Mouse (Mus musculus) heart, embryonic 16.5 days (tissue): ENCODE data around the gene Acyp2. TPM values are rescaled to one million over a fixed set of nuclear protein-coding genes. Genes with fewer than 3 reads are reported as not detected.

ENCODE experiments used
- ATAC-seq: fragments of 200-750 bp; cut with Nextera tagmentation; replicated peaks from 2 replicates; pipeline ENCODE4 v1.8.0; 2017; ENCODE audit warnings: moderate number of reproducible peaks; ENCODE audit not compliant: insufficient read depth, low FRiP score; ENCODE audit errors: extremely low read depth
- H3K27ac ChIP-seq: fragments of 300-500 bp; sonication (generic); 2 replicates; pipeline ENCODE4 v1.5.1; 2014; ENCODE audit warnings: mild to moderate bottlenecking, low read length, control low read depth, moderate library complexity
- H3K27me3 ChIP-seq: fragments of 300-500 bp; sonication (generic); 2 replicates; pipeline ENCODE4 v1.6.1; 2014; ENCODE audit warnings: low read length, mixed read lengths; ENCODE audit not compliant: control insufficient read depth, insufficient read depth
- H3K36me3 ChIP-seq: fragments of 300-500 bp; sonication (generic); 2 replicates; pipeline ENCODE4 v1.6.1; 2014; ENCODE audit not compliant: control insufficient read depth, insufficient read depth
- H3K4me1 ChIP-seq: fragments of 300-500 bp; sonication (generic); 2 replicates; pipeline ENCODE4 v1.6.1; 2014; ENCODE audit warnings: low read length, mixed read lengths; ENCODE audit not compliant: control insufficient read depth, insufficient read depth
- H3K4me2 ChIP-seq: fragments of 300-500 bp; sonication (generic); 2 replicates; pipeline ENCODE4 v1.6.1; 2014; ENCODE audit warnings: low read depth, mild to moderate bottlenecking, control low read depth, low read length
- H3K4me3 ChIP-seq: fragments of 300-500 bp; sonication (generic); 2 replicates; pipeline ENCODE4 v1.5.1; 2014; ENCODE audit warnings: mild to moderate bottlenecking, control low read depth, low read length
- H3K9ac ChIP-seq: fragments of 300-500 bp; sonication (generic); 2 replicates; pipeline ENCODE4 v1.6.1; 2014; ENCODE audit warnings: low read length, control low read depth
- H3K9me3 ChIP-seq: fragments of 300-500 bp; sonication (generic); replicated peaks from 2 replicates; pipeline ENCODE4 v1.6.1; 2016; ENCODE audit warnings: low read length; ENCODE audit not compliant: control insufficient read depth
- WGBS: fragments of 180-500 bp; shearing (Covaris S2); extraction: QIAGEN DNeasy Blood & Tissue Kit; methylation state at CpG from one replicate; pipeline ENCODE4 v1.1.7; 2014; 5-methylcytosine and 5-hydroxymethylcytosine counted together
- polyA plus RNA-seq: library from polyadenylated mRNA; unstranded; fragments of >200 nt; fragmentation: Nextera tagmentation; extraction: Ambion mirVana; gene quantifications from 2 replicates; pipeline ENCODE4 v1.2.1, GENCODE M21; 2015

Gene Acyp2
- 26.5 and 35.9 TPM in 2 replicates for polyA plus RNA-seq

- no peaks in the 10 kb centered on the region for H3K27me3 ChIP-seq
- H3K9ac ChIP-seq, result peak within 1 kb of the TSS; percentile 80
- H3K9me3 ChIP-seq, result no peaks in the 10 kb centered on the region
- peak within 1 kb of the TSS; percentile 74 for H3K4me2 ChIP-seq
- peak within 1 kb of the TSS; percentile 90 for H3K27ac ChIP-seq
- H3K4me3 ChIP-seq, result peak within 1 kb of the TSS; percentile 65
- peak; percentile 98 for ATAC-seq
- no peaks in the 10 kb centered on the region for H3K36me3 ChIP-seq
- under 1% methylated on average over 40 of the region's 40 CpGs for WGBS
- H3K4me1 ChIP-seq, result no peaks in the 10 kb centered on the region
These were observed at the start of gene Acyp2 for GRCm38 (mm10) chr11:30649001-30649637. Acyp2 (minus strand) TSS chr11:30649587.

GRCm38 (mm10) chr11:30689421-30689820 is 40.0 kb upstream of the Acyp2 start:
- Histone ChIP-seq H3K4me1 (no peaks in the 10 kb centered on the region), H3K4me2 (no peak overlapping the region), H3K4me3 (no peak overlapping the region), H3K36me3 (no peaks in the 10 kb centered on the region), H3K27me3 (no peaks in the 10 kb centered on the region), H3K27ac (no peak overlapping the region), H3K9me3 (no peaks in the 10 kb centered on the region), H3K9ac (no peak overlapping the region)
- ATAC-seq, result no peak
- WGBS, result 76% methylated on average over 1 of the region's 1 CpGs

- H3K4me3 ChIP-seq, result no peak overlapping the region
- H3K9ac ChIP-seq, result no peak overlapping the region
- no peak overlapping the region for H3K4me2 ChIP-seq
- 63% methylated on average over 1 of the region's 1 CpGs for WGBS
- no peaks in the 10 kb centered on the region for H3K9me3 ChIP-seq
- H3K27me3 ChIP-seq, result no peaks in the 10 kb centered on the region
- no peaks in the 10 kb centered on the region for H3K36me3 ChIP-seq
- ATAC-seq, result peak; percentile 58; the same call in 1 of the 2 replicates
- no peaks in the 10 kb centered on the region; the same call in 1 of the 2 replicates for H3K4me1 ChIP-seq
- H3K27ac ChIP-seq, result no peak overlapping the region
These were observed 26.7 kb upstream of the Acyp2 start for GRCm38 (mm10) chr11:30676086-30676485.

GRCm38 (mm10) chr11:30672719-30673118 is 23.3 kb upstream of the Acyp2 start:
- no peaks in the 10 kb centered on the region for H3K36me3 ChIP-seq
- H3K9ac ChIP-seq, result no peak overlapping the region
- H3K4me3 ChIP-seq, result no peak overlapping the region
- no peaks in the 10 kb centered on the region for H3K27me3 ChIP-seq
- no peaks in the 10 kb centered on the region for H3K9me3 ChIP-seq
- H3K27ac ChIP-seq, result no peak overlapping the region
- no peaks in the 10 kb centered on the region; the same call in 1 of the 2 replicates for H3K4me1 ChIP-seq
- ATAC-seq, result no peak
- WGBS, result 31% methylated on average over 1 of the region's 1 CpGs
- H3K4me2 ChIP-seq, result no peak overlapping the region

GRCm38 (mm10) chr11:30663001-30663400 is 13.6 kb upstream of the Acyp2 start:
- H3K9me3 ChIP-seq, result no peaks in the 10 kb centered on the region
- no peak for ATAC-seq
- H3K4me2 ChIP-seq, result no peak overlapping the region
- H3K4me3 ChIP-seq, result no peak overlapping the region
- 85% methylated on average over 3 of the region's 3 CpGs for WGBS
- no peaks in the 10 kb centered on the region for H3K4me1 ChIP-seq
- no peak overlapping the region for H3K9ac ChIP-seq
- H3K27me3 ChIP-seq, result no peaks in the 10 kb centered on the region
- H3K27ac ChIP-seq, result no peak overlapping the region
- no peaks in the 10 kb centered on the region for H3K36me3 ChIP-seq

GRCm38 (mm10) chr11:30662591-30662990 is 13.2 kb upstream of the Acyp2 start:
- 84% methylated on average over 2 of the region's 2 CpGs for whole genome bisulfite sequencing

GRCm38 (mm10) chr11:30657069-30657468 is 7.7 kb upstream of the Acyp2 start:
- WGBS, result 21% methylated on average over 2 of the region's 2 CpGs
- H3K4me2 ChIP-seq, result no peak overlapping the region
- H3K36me3 ChIP-seq, result no peaks in the 10 kb centered on the region
- H3K4me3 ChIP-seq, result no peak overlapping the region
- H3K27ac ChIP-seq, result no peak overlapping the region
- H3K9me3 ChIP-seq, result no peaks in the 10 kb centered on the region
- 0 out of 2 replicates have a peak, but pooled peaks have one; percentile 65 for ATAC-seq
- no peaks in the 10 kb centered on the region for H3K27me3 ChIP-seq
- H3K9ac ChIP-seq, result no peak overlapping the region
- H3K4me1 ChIP-seq, result no peaks in the 10 kb centered on the region

More at GRCm38 (mm10) chr11:30662591-30662990, 13.2 kb upstream of the Acyp2 start:
- Histone ChIP-seq H3K27me3 (no peaks in the 10 kb centered on the region), H3K27ac (no peak overlapping the region), H3K9me3 (no peaks in the 10 kb centered on the region), H3K4me2 (no peak overlapping the region), H3K9ac (no peak overlapping the region), H3K4me1 (no peaks in the 10 kb centered on the region), H3K36me3 (no peaks in the 10 kb centered on the region), H3K4me3 (no peak overlapping the region)
- no peak for ATAC-seq

- Histone ChIP-seq H3K4me3 (no peak overlapping the region), H3K36me3 (no peaks in the 10 kb centered on the region), H3K9ac (no peak overlapping the region), H3K4me1 (no peaks in the 10 kb centered on the region), H3K9me3 (no peaks in the 10 kb centered on the region), H3K27me3 (no peaks in the 10 kb centered on the region), H3K27ac (no peak overlapping the region), H3K4me2 (no peak overlapping the region)
- WGBS, result 81% methylated on average over 4 of the region's 4 CpGs
- ATAC-seq, result no peak
These were observed 6.7 kb upstream of the Acyp2 start for GRCm38 (mm10) chr11:30656060-30656459.

- Histone ChIP-seq H3K4me1 (no peaks in the 10 kb centered on the region), H3K36me3 (no peaks in the 10 kb centered on the region), H3K4me2 (no peak overlapping the region), H3K9ac (no peak overlapping the region), H3K9me3 (no peaks in the 10 kb centered on the region), H3K27me3 (no peaks in the 10 kb centered on the region), H3K27ac (no peak overlapping the region), H3K4me3 (no peak overlapping the region)
- 83% methylated on average over 1 of the region's 1 CpGs for whole genome bisulfite sequencing
- no peak for ATAC-seq
These were observed 1.0 kb upstream of the Acyp2 start for GRCm38 (mm10) chr11:30650416-30650815.
